ENCODE assay signal across 19 mouse cellular contexts in genomic region chrX:161030233-161030632, GRCm38 (mm10). TPM values are rescaled to one million over a fixed set of nuclear protein-coding genes. Genes with fewer than 3 reads are reported as not detected.
DNase-seq lines count a peak whose midpoint lies in the region; ATAC-seq and TF ChIP-seq lines count a peak whose summit lies in the region.
"Had no signal": no experiment of that assay in that cellular context is flagged by ENCODE, and none has a peak within 500 bp of the region (broad histone marks: within the 10 kb centered on the region; RNA-seq: fewer than 3 reads in every experiment).

No protein-coding gene starts in this region.

- intact Hi-C loops in left cerebral cortex, adult 2 months (cut with DNase I), result loop anchor here (2.0 to 10.0 kb wide), 3 partner anchors 447 to 1055 kb away; partner anchors contain the start of gene Phka2

- no peak overlapping the region for H3K4me3 ChIP-seq in forebrain, postnatal 0 days (ENCODE audit: low read depth, low read length)
- H3K4me3 ChIP-seq in forebrain, embryonic 15.5 days, result no peak overlapping the region
- H3K4me3 ChIP-seq in left cerebral cortex, adult 2 months, result no peak overlapping the region
- H3K4me3 ChIP-seq in hindbrain, embryonic 11.5 days (ENCODE audit: low read depth, low read length), result no peak overlapping the region
- H3K4me3 ChIP-seq: heart, embryonic 13.5 days; limb, embryonic 12.5 days; liver, embryonic 15.5 days; megakaryocyte, embryonic 14.5 days; myocyte had no signal

- no peak overlapping the region for H3K9ac ChIP-seq in forebrain, postnatal 0 days
- no peak overlapping the region for H3K9ac ChIP-seq in forebrain, embryonic 15.5 days (replicated peaks)
- H3K9ac ChIP-seq in hindbrain, embryonic 11.5 days (ENCODE audit: low read depth, low read length), result no peak overlapping the region
- H3K9ac ChIP-seq: heart, embryonic 13.5 days; limb, embryonic 12.5 days; liver, embryonic 15.5 days had no signal

- H3K36me3 ChIP-seq in forebrain, postnatal 0 days (ENCODE audit: insufficient read depth), result no peaks in the 10 kb centered on the region
- H3K36me3 ChIP-seq in forebrain, embryonic 15.5 days, result no peaks in the 10 kb centered on the region
- no peaks in the 10 kb centered on the region for H3K36me3 ChIP-seq in hindbrain, embryonic 11.5 days (ENCODE audit: control insufficient read depth, insufficient read depth, low read length)
- H3K36me3 ChIP-seq: heart, embryonic 13.5 days; limb, embryonic 12.5 days; liver, embryonic 15.5 days had no signal

- TF ChIP-seq CTCF in forebrain, postnatal 0 days (IDR thresholded peaks at IDR 0.05; ENCODE audit: low read depth), result peak; percentile 59
- peak; percentile 53 for TF ChIP-seq CTCF in left cerebral cortex, adult 2 months (IDR thresholded peaks at IDR 0.05)

- no peaks in the 10 kb centered on the region for H3K9me3 ChIP-seq in forebrain, postnatal 0 days (ENCODE audit: low read length)
- no peaks in the 10 kb centered on the region for H3K9me3 ChIP-seq in forebrain, embryonic 15.5 days
- no peaks in the 10 kb centered on the region for H3K9me3 ChIP-seq in hindbrain, embryonic 11.5 days (ENCODE audit: control insufficient read depth, low read length)
- H3K9me3 ChIP-seq: heart, embryonic 13.5 days; limb, embryonic 12.5 days; liver, embryonic 15.5 days; megakaryocyte, embryonic 14.5 days had no signal

- peak; percentile 41 for DNase-seq in forebrain, postnatal 0 days
- DNase-seq in left cerebral cortex, adult 2 months (ENCODE audit: extremely low spot score in 1 of 2, low spot score in 2 of 2), result no peak
- no peak for DNase-seq in left cerebral cortex, adult 9 months (ENCODE audit: low spot score in 2 of 2)
- DNase-seq in 416B (ENCODE audit: low read depth), result peak; percentile 0
- peak; percentile 49 for DNase-seq in NIH3T3 (ENCODE audit: low read depth)
- DNase-seq in hindbrain, embryonic 11.5 days (ENCODE audit: low spot score), result no peak
- DNase-seq: cerebellum, adult 11-12 months; heart, postnatal 4 days; kidney, postnatal 10 days; right cerebral cortex, adult 18-20 months had no signal

- H3K27ac ChIP-seq in forebrain, postnatal 0 days (ENCODE audit: low read depth, low read length), result no peak overlapping the region
- H3K27ac ChIP-seq in forebrain, embryonic 15.5 days (replicated peaks), result no peak overlapping the region
- no peak overlapping the region for H3K27ac ChIP-seq in left cerebral cortex, adult 2 months
- no peak overlapping the region for H3K27ac ChIP-seq in hindbrain, embryonic 11.5 days (ENCODE audit: low read depth, low read length)
- H3K27ac ChIP-seq: heart, embryonic 13.5 days; limb, embryonic 12.5 days; liver, embryonic 15.5 days had no signal

- ATAC-seq in forebrain, postnatal 0 days, result no peak
- ATAC-seq in forebrain, embryonic 15.5 days (replicated peaks), result no peak
- ATAC-seq in megakaryocyte progenitor cell, adult 5-6 weeks (replicated peaks; ENCODE audit: poor library complexity), result no peak
- ATAC-seq in hindbrain, embryonic 11.5 days (ENCODE audit: low FRiP score), result no peak
- ATAC-seq: activated CD4-positive, CD25-positive, alpha-beta regulatory T cell, adult 4 months; CD4-positive, CD25-positive, alpha-beta regulatory T cell, adult 4 months had no signal

- H3K4me2 ChIP-seq in forebrain, postnatal 0 days (ENCODE audit: low read depth), result no peak overlapping the region
- no peak overlapping the region for H3K4me2 ChIP-seq in forebrain, embryonic 15.5 days (replicated peaks)
- no peak overlapping the region for H3K4me2 ChIP-seq in hindbrain, embryonic 11.5 days (replicated peaks; ENCODE audit: low read depth, low read length)
- H3K4me2 ChIP-seq: heart, embryonic 13.5 days; limb, embryonic 12.5 days; liver, embryonic 15.5 days had no signal

- no peaks in the 10 kb centered on the region for H3K27me3 ChIP-seq in forebrain, postnatal 0 days (ENCODE audit: insufficient read depth, low read length)
- H3K27me3 ChIP-seq in forebrain, embryonic 15.5 days, result no peaks in the 10 kb centered on the region
- no peaks in the 10 kb centered on the region for H3K27me3 ChIP-seq in hindbrain, embryonic 11.5 days (ENCODE audit: control insufficient read depth, insufficient read depth, low read length)
- H3K27me3 ChIP-seq: heart, embryonic 13.5 days; liver, embryonic 15.5 days had no signal

- H3K4me1 ChIP-seq in forebrain, postnatal 0 days (ENCODE audit: insufficient read depth), result no peaks in the 10 kb centered on the region
- no peaks in the 10 kb centered on the region for H3K4me1 ChIP-seq in forebrain, embryonic 15.5 days
- no peaks in the 10 kb centered on the region for H3K4me1 ChIP-seq in hindbrain, embryonic 11.5 days (replicated peaks; ENCODE audit: control insufficient read depth, insufficient read depth, low read length)
- H3K4me1 ChIP-seq: heart, embryonic 13.5 days; limb, embryonic 12.5 days; liver, embryonic 15.5 days; megakaryocyte, embryonic 14.5 days had no signal

RNA-seq across cellular contexts. Expression of gene Cdkl5, which starts 35.7 kb away (rescaled TPM):
- total RNA-seq in forebrain, postnatal 0 days (2014; rRNA removed), result 25.6 and 31.9 TPM in 2 replicates
- 5.8 and 7.2 TPM in 2 replicates for polyA plus RNA-seq in forebrain, postnatal 0 days (2015; fragmentation: Nextera tagmentation; extraction: Ambion mirVana)
- 5.9 and 6.2 TPM in 2 replicates for polyA plus RNA-seq in forebrain, embryonic 15.5 days (2015; fragmentation: Nextera tagmentation; extraction: Ambion mirVana)
- total RNA-seq in left cerebral cortex, adult 2 months (2021), result 100 to 1,000 TPM; 148 to 159 TPM
- 1.9 and 2.0 TPM in 2 replicates for total RNA-seq in megakaryocyte progenitor cell, adult 5-6 weeks (2015)
- total RNA-seq in megakaryocyte progenitor cell, adult 5-6 weeks (2017), result 0.83 and 1.8 TPM in 2 replicates
- polyA plus RNA-seq in hindbrain, embryonic 11.5 days (2014; fragmentation: Nextera tagmentation; extraction: Ambion mirVana), result 3.3 and 4.8 TPM in 2 replicates

Comparison
In these comparisons a context has a peak if more than half of its experiments do, and no peak if none do; other contexts are left out.
1. DNase-seq: peak in forebrain, postnatal 0 days (single experiment), 416B (single experiment) and NIH3T3 (single experiment); none in left cerebral cortex, adult 2 months (0 of 2), left cerebral cortex, adult 9 months (0 of 2) and hindbrain, embryonic 11.5 days (single experiment).